In the genomic region with DNA sequence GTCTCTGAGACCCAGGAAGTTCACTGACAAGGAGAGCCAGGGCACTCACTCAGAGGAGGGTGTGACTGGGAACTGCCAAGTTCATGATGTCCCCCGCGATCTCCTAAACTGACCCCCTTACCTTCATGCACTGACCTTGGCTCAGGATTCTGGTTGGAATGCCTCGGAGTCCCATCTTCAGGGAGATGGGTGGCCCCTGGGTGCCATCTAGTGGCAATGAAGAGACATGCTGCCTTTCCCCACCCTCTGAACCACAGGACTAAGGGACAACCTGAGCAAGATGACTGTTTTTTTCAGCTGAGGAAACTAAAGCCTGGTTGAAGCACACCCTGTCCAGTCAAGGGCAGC, we compare ENCODE assay signal across 9 mouse cellular contexts. TPM values are rescaled to one million over a fixed set of nuclear protein-coding genes. Genes with fewer than 3 reads are reported as not detected.
A peak's percentile ranks its signal among the peaks of the same experiment; 100 is the strongest.
DNase-seq lines count a peak whose midpoint lies in the region; ATAC-seq and TF ChIP-seq lines count a peak whose summit lies in the region.
"Had no signal": no experiment of that assay in that cellular context is flagged by ENCODE, and none has a peak within 500 bp of the region (broad histone marks: within the 10 kb centered on the region; RNA-seq: fewer than 3 reads in every experiment).

No protein-coding gene starts in this region.

- no peaks in the 10 kb centered on the region; the same call in 1 of the 2 replicates for H3K4me1 ChIP-seq in kidney, adult 2 months (ENCODE audit: control insufficient read depth, insufficient read depth, low read length)
- H3K4me1 ChIP-seq in lung, embryonic 16.5 days (replicated peaks; ENCODE audit: control insufficient read depth, insufficient read depth, low read length) = no peaks in the 10 kb centered on the region
- peaks cover 6% of the 10 kb centered on the region for H3K4me1 ChIP-seq in testis, adult 2 months (ENCODE audit: control insufficient read depth, insufficient read depth, low read length)

- H3K9me3 ChIP-seq in lung, embryonic 16.5 days (ENCODE audit: control insufficient read depth, low read length) = no peaks in the 10 kb centered on the region; the same call in 1 of the 2 replicates
- H3K9me3 ChIP-seq: heart, embryonic 13.5 days had no signal

- 2% methylated on average over 3 of the region's 3 CpGs for WGBS in kidney, adult 2 months
- WGBS in lung, embryonic 16.5 days = 7% methylated on average over 3 of the region's 3 CpGs

- peak; percentile 66 to 87 for DNase-seq in adrenal gland, adult (ENCODE audit: inconsistent age in 2 of 2, low spot score in 1 of 2)
- no peak for DNase-seq in adrenal gland, adult 8-10 months
- DNase-seq in 3134 (ENCODE audit: extremely low read depth, insufficient read length, low spot score) = peak; percentile 11
- DNase-seq in brain, adult 2 months (ENCODE audit: low read depth, low spot score) = peak; percentile 84
- peak; percentile 49 for DNase-seq in forelimb bud, embryonic 11.5 days (ENCODE audit: low read depth, low spot score)
- peak; percentile 69 for DNase-seq in kidney, adult 2 months

- ATAC-seq in lung, embryonic 16.5 days (ENCODE audit: low read depth) = peak; percentile 34; the same call in 1 of the 2 replicates

- no peaks in the 10 kb centered on the region for H3K27me3 ChIP-seq in kidney, adult 2 months (replicated peaks; ENCODE audit: control insufficient read depth, insufficient read depth, low read length)
- no peaks in the 10 kb centered on the region for H3K27me3 ChIP-seq in lung, embryonic 16.5 days (ENCODE audit: control insufficient read depth, insufficient read depth, low read depth, low read length)
- no peaks in the 10 kb centered on the region for H3K27me3 ChIP-seq in testis, adult 2 months (ENCODE audit: control insufficient read depth, insufficient read depth, low read length)
- H3K27me3 ChIP-seq: heart, embryonic 13.5 days had no signal

- no peak overlapping the region for H3K4me3 ChIP-seq in kidney, adult 2 months (ENCODE audit: insufficient read depth, low read depth, low read length)
- no peak overlapping the region for H3K4me3 ChIP-seq in lung, embryonic 16.5 days (ENCODE audit: low read length)
- H3K4me3 ChIP-seq in testis, adult 2 months (ENCODE audit: control insufficient read depth, low read depth, low read length) = no peak overlapping the region
- H3K4me3 ChIP-seq: heart, embryonic 13.5 days had no signal

- H3K4me2 ChIP-seq in lung, embryonic 16.5 days (ENCODE audit: low read depth, low read length) = no peak overlapping the region
- H3K4me2 ChIP-seq: heart, embryonic 13.5 days had no signal

- no peak overlapping the region for H3K27ac ChIP-seq in kidney, adult 2 months (ENCODE audit: insufficient read depth, low read depth, low read length)
- no peak overlapping the region for H3K27ac ChIP-seq in lung, embryonic 16.5 days (ENCODE audit: low read length)
- H3K27ac ChIP-seq in testis, adult 2 months (ENCODE audit: control insufficient read depth, insufficient read depth, low read depth, low read length) = no peak overlapping the region; the same call in 1 of the 2 replicates
- H3K27ac ChIP-seq: heart, embryonic 13.5 days had no signal

- no peak overlapping the region for H3K9ac ChIP-seq in lung, embryonic 16.5 days (ENCODE audit: low read length)
- H3K9ac ChIP-seq: heart, embryonic 13.5 days had no signal

- TF ChIP-seq POLR2A in kidney, adult 2 months (IDR thresholded peaks at IDR 0.05; ENCODE audit: low read depth, low read length) = no peak
- TF ChIP-seq POLR2A in testis, adult 2 months (IDR thresholded peaks at IDR 0.05; ENCODE audit: control insufficient read depth, low read depth, low read length) = no peak

- H3K36me3 ChIP-seq in kidney, adult 2 months (ENCODE audit: control insufficient read depth, insufficient read depth, low read length) = no peaks in the 10 kb centered on the region
- no peaks in the 10 kb centered on the region for H3K36me3 ChIP-seq in lung, embryonic 16.5 days (ENCODE audit: control insufficient read depth, insufficient read depth, low read length)
- H3K36me3 ChIP-seq in testis, adult 2 months (ENCODE audit: control insufficient read depth, insufficient read depth, low read length) = no peaks in the 10 kb centered on the region
- H3K36me3 ChIP-seq: heart, embryonic 13.5 days had no signal

- peak; percentile 94 for TF ChIP-seq CTCF in kidney, adult 2 months (conservative IDR thresholded peaks at IDR 0.05; ENCODE audit: insufficient read depth, insufficient read length, low read depth, low read length)
- TF ChIP-seq CTCF in testis, adult 2 months (IDR thresholded peaks at IDR 0.05; ENCODE audit: control insufficient read depth, insufficient read depth, insufficient replicate concordance, low read depth, low read length) = peak; percentile 80; the same call in 1 of the 2 replicates

RNA-seq across cellular contexts. Expression of gene Apol6, which starts 40.7 kb away (rescaled TPM):
- total RNA-seq in adrenal gland, adult 8-10 months (2022) = 10 to 100 TPM; 11.8 to 73.3 (median 21.2) TPM
- polyA plus RNA-seq in kidney, adult 2 months (2012; rRNA removed) = 4.8 and 6.4 TPM in 2 replicates
- 0.06 TPM in 1 of 2 replicates, not detected in the other for polyA plus RNA-seq in lung, embryonic 16.5 days (2015; fragmentation: Nextera tagmentation; extraction: Ambion mirVana)
- 0.64 and 0.68 TPM in 2 replicates for polyA plus RNA-seq in testis, adult 2 months (2012; rRNA removed)

RNA-seq across cellular contexts. Expression of gene Mb, which starts 46.6 kb away (rescaled TPM):
- 1 to 10 TPM in 1 of 4 experiments, under 1 TPM in 1, not detected in 2; 0.96 to 4.0 TPM for total RNA-seq in adrenal gland, adult 8-10 months (2022)
- 1.6 and 123 TPM in 2 replicates for polyA plus RNA-seq in kidney, adult 2 months (2012; rRNA removed)
- 1.6 and 2.4 TPM in 2 replicates for polyA plus RNA-seq in lung, embryonic 16.5 days (2015; fragmentation: Nextera tagmentation; extraction: Ambion mirVana)
- 0.43 and 0.58 TPM in 2 replicates for polyA plus RNA-seq in testis, adult 2 months (2012; rRNA removed)

RNA-seq across cellular contexts. Expression of gene 1110038F14Rik, which starts 55.5 kb away (rescaled TPM):
- total RNA-seq in adrenal gland, adult 8-10 months (2022) = 10 to 100 TPM; 40.3 to 48.6 (median 47.0) TPM
- polyA plus RNA-seq in kidney, adult 2 months (2012; rRNA removed) = 15.6 TPM in 2 replicates
- 75.9 and 77.9 TPM in 2 replicates for polyA plus RNA-seq in lung, embryonic 16.5 days (2015; fragmentation: Nextera tagmentation; extraction: Ambion mirVana)
- polyA plus RNA-seq in testis, adult 2 months (2012; rRNA removed) = 6.6 and 6.7 TPM in 2 replicates
